10 mouse cellular contexts compared by ENCODE assay signal in genomic region chr11:67428196-67428595, GRCm38 (mm10). TPM values are rescaled to one million over a fixed set of nuclear protein-coding genes. Genes with fewer than 3 reads are reported as not detected.
DNase-seq lines count a peak whose midpoint lies in the region; ATAC-seq and TF ChIP-seq lines count a peak whose summit lies in the region.
"Had no signal": no experiment of that assay in that cellular context is flagged by ENCODE, and none has a peak within 500 bp of the region (broad histone marks: within the 10 kb centered on the region; RNA-seq: fewer than 3 reads in every experiment).

No protein-coding gene starts in this region.

- peak; percentile 61 for TF ChIP-seq CTCF in liver, embryonic 14.5 days (IDR thresholded peaks at IDR 0.05; ENCODE audit: low read depth)

- ATAC-seq in forebrain, embryonic 13.5 days: no peak
- ATAC-seq in liver, embryonic 14.5 days (ENCODE audit: insufficient read depth): no peak
- ATAC-seq in stomach, embryonic 14.5 days (ENCODE audit: insufficient number of reproducible peaks, insufficient read depth, low FRiP score, low read depth): 0 out of 2 replicates have a peak, but pooled peaks have one; percentile 23

- H3K4me2 ChIP-seq in forebrain, embryonic 13.5 days: no peak overlapping the region
- no peak overlapping the region for H3K4me2 ChIP-seq in liver, embryonic 14.5 days (ENCODE audit: low read depth)
- no peak overlapping the region for H3K4me2 ChIP-seq in stomach, embryonic 14.5 days (replicated peaks; ENCODE audit: low read depth, low read length)
- H3K4me2 ChIP-seq: heart, embryonic 15.5 days had no signal

- peaks cover 9% of the 10 kb centered on the region for H3K4me1 ChIP-seq in forebrain, embryonic 10.5 days
- H3K4me1 ChIP-seq in forebrain, embryonic 13.5 days: peaks cover 12% of the 10 kb centered on the region
- H3K4me1 ChIP-seq in liver, embryonic 14.5 days (replicated peaks; ENCODE audit: control insufficient read depth in 2 of 2, insufficient read depth in 2 of 2, low read length in 1 of 2): no peaks in the 10 kb centered on the region
- H3K4me1 ChIP-seq in stomach, embryonic 14.5 days (ENCODE audit: control insufficient read depth, insufficient read depth, low read length): no peaks in the 10 kb centered on the region
- H3K4me1 ChIP-seq: heart, embryonic 15.5 days had no signal

- 39% methylated on average over 3 of the region's 3 CpGs for WGBS in forebrain, embryonic 10.5 days
- 36% methylated on average over 3 of the region's 3 CpGs for WGBS in forebrain, embryonic 13.5 days
- 17% methylated on average over 3 of the region's 3 CpGs for WGBS in liver, embryonic 14.5 days (ENCODE audit: insufficient replicate concordance)
- 39% methylated on average over 3 of the region's 3 CpGs for WGBS in stomach, embryonic 14.5 days

- H3K27ac ChIP-seq in forebrain, embryonic 10.5 days: no peak overlapping the region
- H3K27ac ChIP-seq in forebrain, embryonic 13.5 days: no peak overlapping the region
- no peak overlapping the region for H3K27ac ChIP-seq in liver, embryonic 14.5 days
- H3K27ac ChIP-seq in stomach, embryonic 14.5 days (ENCODE audit: low read length): no peak overlapping the region
- H3K27ac ChIP-seq: heart, embryonic 15.5 days had no signal

- no peak overlapping the region for H3K9ac ChIP-seq in forebrain, embryonic 13.5 days
- no peak overlapping the region for H3K9ac ChIP-seq in liver, embryonic 14.5 days (replicated peaks)
- H3K9ac ChIP-seq in stomach, embryonic 14.5 days (replicated peaks; ENCODE audit: low read depth, low read length): no peak overlapping the region
- H3K9ac ChIP-seq: heart, embryonic 15.5 days had no signal

- no peaks in the 10 kb centered on the region for H3K9me3 ChIP-seq in forebrain, embryonic 10.5 days
- H3K9me3 ChIP-seq in forebrain, embryonic 13.5 days (replicated peaks): no peaks in the 10 kb centered on the region
- H3K9me3 ChIP-seq in liver, embryonic 14.5 days (ENCODE audit: control insufficient read depth, low read length): no peaks in the 10 kb centered on the region
- H3K9me3 ChIP-seq in stomach, embryonic 14.5 days (ENCODE audit: control insufficient read depth, low read depth, low read length): no peaks in the 10 kb centered on the region
- H3K9me3 ChIP-seq: heart, embryonic 15.5 days had no signal

- no peak for TF ChIP-seq EP300 in liver, embryonic 14.5 days (IDR thresholded peaks at IDR 0.05; ENCODE audit: low read depth)

- H3K36me3 ChIP-seq in forebrain, embryonic 10.5 days (replicated peaks): no peaks in the 10 kb centered on the region
- no peaks in the 10 kb centered on the region for H3K36me3 ChIP-seq in forebrain, embryonic 13.5 days (ENCODE audit: poor library complexity, severe bottlenecking)
- H3K36me3 ChIP-seq in liver, embryonic 14.5 days (replicated peaks; ENCODE audit: control insufficient read depth, insufficient read depth, low read depth): no peaks in the 10 kb centered on the region
- no peaks in the 10 kb centered on the region for H3K36me3 ChIP-seq in stomach, embryonic 14.5 days (ENCODE audit: control insufficient read depth, insufficient read depth, low read length)
- H3K36me3 ChIP-seq: heart, embryonic 15.5 days had no signal

- H3K27me3 ChIP-seq in forebrain, embryonic 10.5 days (ENCODE audit: poor library complexity, severe bottlenecking): peaks cover 3% of the 10 kb centered on the region; the same call in 1 of the 2 replicates
- H3K27me3 ChIP-seq in forebrain, embryonic 13.5 days: no peaks in the 10 kb centered on the region
- no peaks in the 10 kb centered on the region for H3K27me3 ChIP-seq in liver, embryonic 14.5 days (ENCODE audit: control insufficient read depth, insufficient read depth, low read length)
- no peaks in the 10 kb centered on the region for H3K27me3 ChIP-seq in stomach, embryonic 14.5 days (ENCODE audit: control insufficient read depth, insufficient read depth, low read length)
- H3K27me3 ChIP-seq: heart, embryonic 15.5 days had no signal

- no peak overlapping the region for H3K4me3 ChIP-seq in forebrain, embryonic 10.5 days
- no peak overlapping the region for H3K4me3 ChIP-seq in forebrain, embryonic 13.5 days
- H3K4me3 ChIP-seq in liver, embryonic 14.5 days (ENCODE audit: insufficient read depth in 1 of 2, low read depth in 2 of 2, low read length in 2 of 2): no peak overlapping the region
- H3K4me3 ChIP-seq in stomach, embryonic 14.5 days (ENCODE audit: low read depth, low read length): no peak overlapping the region
- H3K4me3 ChIP-seq: heart, embryonic 15.5 days; myocyte had no signal

- DNase-seq in forebrain, embryonic 10.5 days (ENCODE audit: extremely low spot score, low spot score): peak; percentile 45
- DNase-seq in ovary, postnatal 14 days (ENCODE audit: low spot score): peak; percentile 27
- DNase-seq in ovary, postnatal 10 days (ENCODE audit: low spot score): no peak
- DNase-seq in cerebellum, adult 9-10 months: peak; percentile 20
- peak; percentile 44 for DNase-seq in induced T-regulatory cell, adult 2 months (ENCODE audit: low read depth)
- DNase-seq in liver, embryonic 14.5 days (ENCODE audit: low read depth in 3 of 3, low spot score in 3 of 3): peak in 1 of 3 experiments; percentile 2

RNA-seq across cellular contexts. Expression of gene Gas7, which starts 27.0 kb away (rescaled TPM):
- polyA plus RNA-seq in forebrain, embryonic 10.5 days (2016; fragmentation: Nextera tagmentation; extraction: Ambion mirVana): 3.1 and 3.3 TPM in 2 replicates
- polyA plus RNA-seq in forebrain, embryonic 13.5 days (2015; fragmentation: Nextera tagmentation; extraction: Ambion mirVana): 18.3 and 21.4 TPM in 2 replicates
- 0.48 and 0.49 TPM in 2 replicates for polyA plus RNA-seq in liver, embryonic 14.5 days (2012; rRNA removed)
- 0.77 and 1.1 TPM in 2 replicates for polyA plus RNA-seq in liver, embryonic 14.5 days (2014; fragmentation: Nextera tagmentation; extraction: Ambion mirVana)
- polyA plus RNA-seq in stomach, embryonic 14.5 days (2014; fragmentation: Nextera tagmentation; extraction: Ambion mirVana): 15.2 and 15.6 TPM in 2 replicates
